Mouse (Mus musculus) liver, postnatal 0 days (tissue): Measurements from ENCODE around the gene Nek10. TPM values are rescaled to one million over a fixed set of nuclear protein-coding genes. Genes with fewer than 3 reads are reported as not detected.

Experiments used
- ATAC-seq: fragments of 200-750 bp; cut with Nextera tagmentation; 2 replicates; pipeline ENCODE4 v1.8.0; 2017; ENCODE audit warnings: mild to moderate bottlenecking, moderate library complexity
- DNase-seq: peaks from one replicate; pipeline ENCODE4 v3.0.0-alpha.2; 2016
- H3K27ac ChIP-seq: fragments of 300-500 bp; sonication (generic); 2 replicates; pipeline ENCODE4 v1.5.1; 2014; ENCODE audit warnings: antibody characterized with exemption, moderate library complexity, mild to moderate bottlenecking, low read depth
- H3K27me3 ChIP-seq: fragments of 300-500 bp; sonication (generic); 2 replicates; pipeline ENCODE4 v1.6.1; 2014; ENCODE audit warnings: low read length, control low read depth, mixed read lengths; ENCODE audit not compliant: insufficient read depth
- H3K36me3 ChIP-seq: fragments of 300-500 bp; sonication (generic); replicated peaks from 2 replicates; pipeline ENCODE4 v1.6.1; 2014; ENCODE audit warnings: mild to moderate bottlenecking, control low read depth, low read length, moderate library complexity, mixed read lengths; ENCODE audit not compliant: insufficient read depth
- H3K4me1 ChIP-seq: fragments of 300-500 bp; sonication (generic); 2 replicates; pipeline ENCODE4 v1.6.1; 2014; ENCODE audit warnings: antibody characterized with exemption, mild to moderate bottlenecking, control low read depth; ENCODE audit not compliant: insufficient read depth
- H3K4me2 ChIP-seq: fragments of 300-500 bp; sonication (generic); 2 replicates; pipeline ENCODE4 v1.6.1; 2014; ENCODE audit warnings: low read depth, mild to moderate bottlenecking, low read length, moderate library complexity, mixed read lengths
- H3K4me3 ChIP-seq: fragments of 300-500 bp; sonication (generic); 2 replicates; pipeline ENCODE4 v1.5.1; 2014; ENCODE audit warnings: low read depth, low read length
- H3K9ac ChIP-seq: fragments of 300-500 bp; sonication (generic); replicated peaks from 2 replicates; pipeline ENCODE4 v1.6.1; 2014; ENCODE audit warnings: mild to moderate bottlenecking, moderate library complexity
- H3K9me3 ChIP-seq: fragments of 300-500 bp; sonication (generic); 2 replicates; pipeline ENCODE4 v1.6.1; 2016; ENCODE audit warnings: mild to moderate bottlenecking, control low read depth, low read length, mixed read lengths
- CTCF ChIP-seq: sonication (generic); IDR thresholded peaks from 2 replicates; pipeline ENCODE4 v1.5.1; 2016; ENCODE audit warnings: antibody characterized with exemption, low read depth
- EP300 ChIP-seq: IDR thresholded peaks from 2 replicates; pipeline ENCODE4 v1.6.1; 2016; ENCODE audit warnings: antibody characterized with exemption, low read depth, mild to moderate bottlenecking
- WGBS: fragments of 180-500 bp; shearing (Covaris S2); extraction: QIAGEN DNeasy Blood & Tissue Kit; methylation state at CpG from one replicate; pipeline ENCODE4 v1.1.7; 2014; ENCODE audit not compliant: insufficient replicate concordance; 5-methylcytosine and 5-hydroxymethylcytosine counted together
- polyA plus RNA-seq: library from polyadenylated mRNA; unstranded; fragments of >200 nt; fragmentation: Nextera tagmentation; extraction: Ambion mirVana; gene quantifications from 2 replicates; pipeline ENCODE4 v1.2.1, GENCODE M21; 2015

Nek10 gene
- polyA plus RNA-seq, 1 experiment from 2014 or later = not detected

GRCm38 (mm10) chr14:14869239-14869638 lies 66.0 kb downstream of the Nek10 start:
- TF ChIP-seq CTCF (no peak), EP300 (no peak)
- no peak for ATAC-seq

GRCm38 (mm10) chr14:14870059-14870458 lies 66.8 kb downstream of the Nek10 start:
- H3K27me3 ChIP-seq = no peaks in the 10 kb centered on the region
- no peaks in the 10 kb centered on the region for H3K9me3 ChIP-seq
- ATAC-seq = no peak
- no peak overlapping the region for H3K9ac ChIP-seq
- no peak overlapping the region for H3K4me3 ChIP-seq
- WGBS = 90% methylated on average over 2 of the region's 2 CpGs
- no peak overlapping the region for H3K4me2 ChIP-seq
- no peak overlapping the region for H3K27ac ChIP-seq
- no peaks in the 10 kb centered on the region for H3K36me3 ChIP-seq
- no peak for DNase-seq
- no peaks in the 10 kb centered on the region for H3K4me1 ChIP-seq
- TF ChIP-seq CTCF (no peak), EP300 (no peak)

More at GRCm38 (mm10) chr14:14869239-14869638, 66.0 kb downstream of the Nek10 start:
- Histone ChIP-seq H3K4me2 (no peak overlapping the region), H3K4me3 (no peak overlapping the region), H3K9me3 (no peaks in the 10 kb centered on the region), H3K27ac (no peak overlapping the region), H3K9ac (no peak overlapping the region), H3K36me3 (no peaks in the 10 kb centered on the region), H3K27me3 (no peaks in the 10 kb centered on the region), H3K4me1 (no peaks in the 10 kb centered on the region)
- 56% methylated on average over 2 of the region's 2 CpGs for WGBS
- DNase-seq = no peak

- Histone ChIP-seq H3K27me3 (no peaks in the 10 kb centered on the region), H3K9ac (no peak overlapping the region), H3K4me2 (no peak overlapping the region), H3K4me1 (no peaks in the 10 kb centered on the region), H3K4me3 (no peak overlapping the region), H3K27ac (no peak overlapping the region), H3K36me3 (no peaks in the 10 kb centered on the region), H3K9me3 (no peaks in the 10 kb centered on the region)
- TF ChIP-seq EP300 = no peak
- no peak for TF ChIP-seq CTCF
- DNase-seq (no peak), ATAC-seq (no peak)
- 43% methylated on average over 3 of the region's 3 CpGs for WGBS
Measured at GRCm38 (mm10) chr14:14870463-14870862, 67.2 kb downstream of the Nek10 start.

GRCm38 (mm10) chr14:14871121-14871520 lies 67.9 kb downstream of the Nek10 start:
- Histone ChIP-seq H3K4me2 (no peak overlapping the region), H3K36me3 (no peaks in the 10 kb centered on the region), H3K9ac (no peak overlapping the region), H3K4me3 (no peak overlapping the region), H3K4me1 (no peaks in the 10 kb centered on the region), H3K9me3 (no peaks in the 10 kb centered on the region), H3K27me3 (no peaks in the 10 kb centered on the region), H3K27ac (no peak overlapping the region)
- 70% methylated on average over 1 of the region's 1 CpGs for WGBS
- TF ChIP-seq CTCF (no peak), EP300 (no peak)
- no peak for ATAC-seq
- DNase-seq = no peak

- Histone ChIP-seq H3K4me1 (no peaks in the 10 kb centered on the region), H3K27ac (no peak overlapping the region), H3K4me3 (no peak overlapping the region), H3K36me3 (no peaks in the 10 kb centered on the region), H3K27me3 (no peaks in the 10 kb centered on the region), H3K4me2 (no peak overlapping the region), H3K9me3 (no peaks in the 10 kb centered on the region), H3K9ac (no peak overlapping the region)
- TF ChIP-seq EP300 (no peak), CTCF (no peak)
- no peak for DNase-seq
- WGBS = 61% methylated on average over 4 of the region's 4 CpGs
- ATAC-seq = no peak
Measured at GRCm38 (mm10) chr14:14871700-14872099, 68.5 kb downstream of the Nek10 start.

- no peak for ATAC-seq
- DNase-seq = peak; percentile 17
- no peaks in the 10 kb centered on the region for H3K9me3 ChIP-seq
- no peak overlapping the region for H3K27ac ChIP-seq
- no peak overlapping the region for H3K4me2 ChIP-seq
- no peak overlapping the region for H3K4me3 ChIP-seq
- no peak for TF ChIP-seq CTCF
- TF ChIP-seq EP300 = no peak
- no peak overlapping the region for H3K9ac ChIP-seq
- H3K4me1 ChIP-seq = no peaks in the 10 kb centered on the region
- 33% methylated on average over 3 of the region's 4 CpGs for WGBS
- H3K36me3 ChIP-seq = no peaks in the 10 kb centered on the region
- no peaks in the 10 kb centered on the region for H3K27me3 ChIP-seq
Measured at GRCm38 (mm10) chr14:14893932-14894652, 90.9 kb downstream of the Nek10 start.
